Mouse (Mus musculus) regulatory T cell (primary cell): ENCODE data around the gene Krtap6-5.
"Not testable (repeated sequence)": the region's sequence is repeated elsewhere in the genome, so short reads cannot be mapped to it uniquely, and the experiment has no call there.

Source experiments
- in situ Hi-C: fragments of 300-600 bp; cut with MboI, MseI; formaldehyde crosslinking; loops from one replicate; pipeline ENCODE4 v1.15.1; 2025; ENCODE audit warnings: high pct_unique_total_duplicates

Krtap6-5 gene

GRCm38 (mm10) chr16:89047783-89048182, at the start of gene Krtap6-5:
TSS of gene Krtap6-5 (minus strand) at chr16:89047883.
- in situ Hi-C loops, result no loop called here

DNA sequence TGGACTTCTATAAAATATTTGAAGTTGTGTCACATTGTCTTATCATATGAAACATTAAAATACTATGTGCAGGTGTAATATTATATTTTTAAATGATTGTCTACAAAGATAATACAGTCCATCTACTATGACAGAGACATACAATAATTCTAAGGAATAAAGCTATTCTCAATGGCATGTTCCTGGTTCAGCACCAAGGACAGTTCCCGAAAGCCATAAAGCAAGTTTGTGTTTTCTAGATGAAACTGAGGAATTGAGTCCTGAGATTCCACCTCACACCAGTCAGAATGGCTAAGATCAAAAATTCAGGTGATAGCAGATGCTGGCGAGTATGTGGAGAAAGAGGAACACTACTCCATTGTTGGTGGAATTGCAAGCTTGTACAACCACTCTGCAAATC, 23.4 kb upstream of the Krtap6-5 start:
- in situ Hi-C loops, result not testable (repeated sequence)

DNA sequence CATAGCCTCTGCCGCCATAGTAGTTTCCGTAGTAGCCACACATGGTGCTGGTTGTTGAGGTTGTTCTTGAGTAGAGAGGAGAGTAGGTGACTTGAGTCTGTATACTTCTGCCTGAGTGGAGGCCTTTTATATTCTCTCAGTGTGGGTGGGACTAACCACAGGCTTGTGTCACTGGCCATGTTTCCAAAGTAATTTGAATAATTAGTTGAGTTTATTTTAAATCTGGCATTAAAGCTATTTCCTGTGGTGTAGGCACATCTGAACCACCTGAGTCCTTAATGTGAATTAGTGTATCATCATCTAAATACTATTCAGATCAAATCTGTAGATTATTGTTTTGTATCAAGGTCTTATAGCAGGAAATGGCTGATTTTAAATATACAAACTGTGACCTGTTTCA, 16.2 kb upstream of the Krtap6-5 start, which contains the start of gene 1110025L11Rik:
TSS of gene 1110025L11Rik (minus strand) at position 101 of the 400 bp plus-strand sequence.
- in situ Hi-C loops, result not testable (repeated sequence)

DNA sequence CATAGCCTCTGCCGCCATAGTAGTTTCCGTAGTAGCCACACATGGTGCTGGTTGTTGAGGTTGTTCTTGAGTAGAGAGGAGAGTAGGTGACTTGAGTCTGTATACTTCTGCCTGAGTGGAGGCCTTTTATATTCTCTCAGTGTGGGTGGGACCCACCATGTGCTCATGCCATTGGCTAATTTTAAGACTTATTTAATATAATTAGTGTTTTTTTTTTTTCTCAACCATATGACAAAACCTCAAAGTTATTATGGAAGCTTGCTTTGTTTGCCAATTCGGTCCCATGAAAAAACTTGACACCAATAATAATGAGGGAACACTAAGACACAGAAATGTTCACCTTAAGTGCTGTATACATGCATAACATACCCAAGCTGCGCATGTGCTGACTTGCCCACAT, 6.3 kb downstream of the Krtap6-5 start, which contains the start of gene Gm10228:
TSS of gene Gm10228 (minus strand) at position 101 of the 400 bp plus-strand sequence.
- in situ Hi-C loops, result not testable (repeated sequence)

- in situ Hi-C loops, result not testable (repeated sequence)
Observed at GRCm38 (mm10) chr16:89031399-89031798, 16.3 kb downstream of the Krtap6-5 start, which contains the start of gene Krtap6-1. TSS of gene Krtap6-1 (plus strand) at chr16:89031699.

DNA sequence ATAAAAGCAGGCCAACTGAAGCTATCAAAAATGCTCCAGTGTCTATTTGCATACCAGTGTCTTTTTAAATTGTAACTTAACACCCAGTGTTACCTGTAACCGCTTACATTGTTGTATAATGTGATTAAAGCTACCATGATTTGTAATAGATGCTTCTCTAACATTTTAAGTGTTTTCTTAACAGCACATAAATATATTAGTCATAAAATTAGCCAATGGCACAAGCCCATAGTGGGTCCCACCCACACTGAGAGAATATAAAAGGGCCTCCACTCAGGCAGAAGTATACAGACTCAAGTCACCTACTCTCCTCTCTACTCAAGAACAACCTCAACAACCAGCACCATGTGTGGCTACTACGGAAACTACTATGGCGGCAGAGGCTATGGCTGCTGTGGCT, 32.7 kb downstream of the Krtap6-5 start, which contains the start of gene Gm10229:
TSS of gene Gm10229 (plus strand) at position 301 of the 400 bp plus-strand sequence.
- in situ Hi-C loops, result not testable (repeated sequence)

GRCm38 (mm10) chr16:89013973-89014372, 33.7 kb downstream of the Krtap6-5 start:
- in situ Hi-C loops, result no loop called here

- in situ Hi-C loops, result no loop called here
Observed at GRCm38 (mm10) chr16:89010659-89011058, 37.0 kb downstream of the Krtap6-5 start, which contains the start of gene Krtap22-2. TSS of gene Krtap22-2 (minus strand) at chr16:89010759.
